Mouse (Mus musculus): ENCODE data around the gene Cnpy3.

DNA sequence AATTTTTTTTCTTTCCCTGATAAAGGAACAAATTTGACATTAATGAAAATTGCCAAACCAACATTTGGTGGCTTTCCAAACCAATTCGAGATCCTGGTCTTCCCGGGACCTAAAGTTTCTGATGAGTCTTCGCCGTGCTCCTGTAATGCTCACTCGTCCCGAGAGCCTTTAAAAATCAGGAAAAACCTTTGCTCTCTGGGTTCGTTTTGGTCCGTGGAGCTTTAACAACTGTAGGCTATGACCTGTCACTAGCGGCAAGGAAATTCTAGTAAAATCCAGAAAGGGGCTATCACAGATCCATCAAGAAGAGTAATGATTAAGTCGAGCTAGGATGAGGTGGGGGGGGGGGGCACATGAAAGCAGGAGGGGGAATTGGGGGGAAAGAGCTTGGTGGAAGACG lies 29.9 kb upstream of the Cnpy3 start:
- no peak for TF ChIP-seq CTCF (IDR thresholded peaks at IDR 0.05; ENCODE audit: borderline replicate concordance, insufficient read depth, low read length)
- no peak for TF ChIP-seq POLR2A (IDR thresholded peaks at IDR 0.05; ENCODE audit: low read depth, low read length)

All from embryonic fibroblast, embryonic 13.5 days (primary cell).